Mouse (Mus musculus) myocyte (in vitro differentiated cells): Measurements from ENCODE around the gene Olfr1564. TPM values are rescaled to one million over a fixed set of nuclear protein-coding genes. Genes with fewer than 3 reads are reported as not detected.

ENCODE experiments used
- polyA plus RNA-seq: library from polyadenylated mRNA; unstranded; fragments of >200 nt; fragmentation: generic; extraction: Trizol; gene quantifications from one replicate; pipeline ENCODE4 v1.2.1, GENCODE M21; 2012; ENCODE audit warnings: missing spikeins

Gene Olfr1564
- polyA plus RNA-seq, 1 experiment, result 0.11 TPM

Other genes with a start within 250 kb of the Olfr1564 start
- gene Zfp952, start 228.6 kb downstream of the Olfr1564 start, polyA plus RNA-seq, result 2.3 TPM
- 0.83 TPM for gene Zfp763, start 188.3 kb downstream of the Olfr1564 start, polyA plus RNA-seq
- gene 4921501E09Rik, start 153.6 kb downstream of the Olfr1564 start, polyA plus RNA-seq, result not detected
- gene Zfp563, start 132.4 kb downstream of the Olfr1564 start, polyA plus RNA-seq, result 1.4 TPM
- 0.11 TPM for gene Morc2b, start 82.0 kb downstream of the Olfr1564 start, polyA plus RNA-seq
- not detected for gene Olfr55, start 53.2 kb downstream of the Olfr1564 start, polyA plus RNA-seq
- gene Olfr239, start 30.4 kb downstream of the Olfr1564 start, polyA plus RNA-seq, result not detected
- gene Zfp955a, start 33.5 kb upstream of the Olfr1564 start, polyA plus RNA-seq, result 3.1 TPM
- gene Olfr63, start 43.0 kb upstream of the Olfr1564 start, polyA plus RNA-seq, result not detected
- 3.0 TPM for gene Zfp955b, start 67.9 kb upstream of the Olfr1564 start, polyA plus RNA-seq
- 2.2 TPM for gene Zfp81, start 137.2 kb upstream of the Olfr1564 start, polyA plus RNA-seq
- gene Zfp101, start 173.0 kb upstream of the Olfr1564 start, polyA plus RNA-seq, result 0.90 TPM
- gene Actl9, start 211.2 kb upstream of the Olfr1564 start, polyA plus RNA-seq, result not detected